Mouse (Mus musculus) CD4-positive naive resting alpha-beta T cell, adult 57 days (primary cell): Measurements from ENCODE around the gene Ikzf3. TPM values are rescaled to one million over a fixed set of nuclear protein-coding genes. Genes with fewer than 3 reads are reported as not detected.

Experiments used
- total RNA-seq: library from RNA; stranded (reverse); gene quantifications from one replicate; pipeline ENCODE4 v1.2.4, GENCODE M21; 2023

Gene Ikzf3
- total RNA-seq, result 133 TPM

GRCm38 (mm10) chr11:98545711-98546231 lies at the start of gene Ikzf3:
TSS of gene Ikzf3 (minus strand) at chr11:98546031.

GRCm38 (mm10) chr11:98586892-98587563 lies 41.2 kb upstream of the Ikzf3 start, which contains the start of gene Ormdl3:
TSS of gene Ormdl3 (minus strand) at chr11:98587368.

GRCm38 (mm10) chr11:98550975-98551828 lies 5.4 kb upstream of the Ikzf3 start, which contains the start of gene Zpbp2:
TSS of gene Zpbp2 (plus strand) at chr11:98551097.

GRCm38 (mm10) chr11:98446213-98446561 lies 99.6 kb downstream of the Ikzf3 start, which contains the start of gene Grb7:
TSS of gene Grb7 (plus strand) at chr11:98446394.

GRCm38 (mm10) chr11:98438331-98439158 lies 107.3 kb downstream of the Ikzf3 start, which contains the start of gene Mien1:
TSS of gene Mien1 (minus strand) at chr11:98438991.

Other genes with a start within 250 kb of the Ikzf3 start
- not detected for gene Neurod2, start 216.4 kb downstream of the Ikzf3 start, total RNA-seq
- not detected for gene Ppp1r1b, start 197.6 kb downstream of the Ikzf3 start, total RNA-seq
- gene Stard3, start 187.7 kb downstream of the Ikzf3 start, total RNA-seq, result 43.7 TPM
- gene Tcap, start 162.2 kb downstream of the Ikzf3 start, total RNA-seq, result not detected
- not detected for gene Pnmt, start 159.6 kb downstream of the Ikzf3 start, total RNA-seq
- gene Pgap3, start 145.5 kb downstream of the Ikzf3 start, total RNA-seq, result 9.3 TPM
- 0.18 TPM for gene Erbb2, start 133.6 kb downstream of the Ikzf3 start, total RNA-seq
- 55.7 TPM for gene Mien1, start 107.0 kb downstream of the Ikzf3 start, total RNA-seq
- gene Grb7, start 99.6 kb downstream of the Ikzf3 start, total RNA-seq, result 1.2 TPM
- gene Zpbp2, start 5.1 kb upstream of the Ikzf3 start, total RNA-seq, result 5.8 TPM
- gene Ormdl3, start 41.3 kb upstream of the Ikzf3 start, total RNA-seq, result 23.7 TPM
- gene Lrrc3c, start 52.3 kb upstream of the Ikzf3 start, total RNA-seq, result not detected
- gene Gm12355, start 79.6 kb upstream of the Ikzf3 start, total RNA-seq, result 23.9 TPM
- gene Gsdma3, start 80.3 kb upstream of the Ikzf3 start, total RNA-seq, result 0.35 TPM
- not detected for gene Gsdma2, start 100.7 kb upstream of the Ikzf3 start, total RNA-seq
- not detected for gene Gsdma, start 118.3 kb upstream of the Ikzf3 start, total RNA-seq
- gene Psmd3, start 136.5 kb upstream of the Ikzf3 start, total RNA-seq, result 78.2 TPM
- gene Csf3, start 155.2 kb upstream of the Ikzf3 start, total RNA-seq, result not detected
- gene Med24, start 183.4 kb upstream of the Ikzf3 start, total RNA-seq, result 75.6 TPM
- 44.0 TPM for gene Thra, start 194.6 kb upstream of the Ikzf3 start, total RNA-seq
- 5.1 TPM for gene Nr1d1, start 229.3 kb upstream of the Ikzf3 start, total RNA-seq
- gene Msl1, start 249.5 kb upstream of the Ikzf3 start, total RNA-seq, result 123 TPM